Mouse (Mus musculus): ENCODE measurements around the gene Slc26a11.
"Not testable (repeated sequence)": the region's sequence is repeated elsewhere in the genome, so short reads cannot be mapped to it uniquely, and the experiment has no call there.

Slc26a11 gene

GRCm38 (mm10) chr11:119362769-119363533, 7.6 kb downstream of the Slc26a11 start:
- no peak for DNase-seq (ENCODE audit: low spot score)

GRCm38 (mm10) chr11:119363534-119364145, 8.3 kb downstream of the Slc26a11 start:
- peak; percentile 50 for DNase-seq (ENCODE audit: low spot score)

- no peak for DNase-seq (ENCODE audit: low spot score)
Observed at GRCm38 (mm10) chr11:119375425-119375824, 20.1 kb downstream of the Slc26a11 start.

- no peak for DNase-seq (ENCODE audit: low spot score)
Observed at GRCm38 (mm10) chr11:119377326-119377725, 22.0 kb downstream of the Slc26a11 start.

GRCm38 (mm10) chr11:119378551-119378950, 23.2 kb downstream of the Slc26a11 start:
- no peak for DNase-seq (ENCODE audit: low spot score)

- DNase-seq (ENCODE audit: low spot score): no peak
Observed at GRCm38 (mm10) chr11:119381631-119382337, 26.4 kb downstream of the Slc26a11 start.

GRCm38 (mm10) chr11:119382338-119382850, 27.0 kb downstream of the Slc26a11 start:
- no peak for DNase-seq (ENCODE audit: low spot score)

- no peak for DNase-seq (ENCODE audit: low spot score)
Observed at GRCm38 (mm10) chr11:119384904-119385303, 29.5 kb downstream of the Slc26a11 start.

GRCm38 (mm10) chr11:119386306-119386705, 30.9 kb downstream of the Slc26a11 start:
- DNase-seq (ENCODE audit: low spot score): no peak

GRCm38 (mm10) chr11:119387273-119387672, 31.9 kb downstream of the Slc26a11 start:
- not testable (repeated sequence) for DNase-seq (ENCODE audit: low spot score)

- DNase-seq (ENCODE audit: low spot score): no peak
Observed at GRCm38 (mm10) chr11:119389851-119390270, 34.5 kb downstream of the Slc26a11 start.

- DNase-seq (ENCODE audit: low spot score): no peak
Observed at GRCm38 (mm10) chr11:119390271-119391231, 35.2 kb downstream of the Slc26a11 start.

- no peak for DNase-seq (ENCODE audit: low spot score)
Observed at GRCm38 (mm10) chr11:119391386-119392000, 36.1 kb downstream of the Slc26a11 start.

- no peak for DNase-seq (ENCODE audit: low spot score)
Observed at GRCm38 (mm10) chr11:119392001-119392614, 36.8 kb downstream of the Slc26a11 start.

- no peak for DNase-seq (ENCODE audit: low spot score)
Observed at GRCm38 (mm10) chr11:119392800-119393482, 37.6 kb downstream of the Slc26a11 start, which contains the start of gene Rnf213. Rnf213 (plus strand) TSS chr11:119393100.

GRCm38 (mm10) chr11:119393483-119393804, 38.1 kb downstream of the Slc26a11 start:
- DNase-seq (ENCODE audit: low spot score): no peak

- DNase-seq (ENCODE audit: low spot score): no peak
Observed at GRCm38 (mm10) chr11:119394210-119394609, 38.9 kb downstream of the Slc26a11 start.

- no peak for DNase-seq (ENCODE audit: low spot score)
Observed at GRCm38 (mm10) chr11:119395394-119395793, 40.0 kb downstream of the Slc26a11 start.

- DNase-seq (ENCODE audit: low spot score): no peak
Observed at GRCm38 (mm10) chr11:119395931-119396330, 40.6 kb downstream of the Slc26a11 start.

GRCm38 (mm10) chr11:119396461-119396860, 41.1 kb downstream of the Slc26a11 start:
- DNase-seq (ENCODE audit: low spot score): no peak

Data from left cerebral cortex, adult 11 months (tissue).